Mouse (Mus musculus) ES-E14 (cell line): ENCODE measurements around the gene Kcna4.

ENCODE experiments used
- CHD2 ChIP-seq: IDR thresholded peaks from 2 replicates; pipeline ENCODE4 v1.6.1; 2014; ENCODE audit warnings: mild to moderate bottlenecking, low read depth, low read length, inconsistent platforms
- MAFK ChIP-seq: IDR thresholded peaks from 2 replicates; pipeline ENCODE4 v1.6.1; 2014; ENCODE audit warnings: mild to moderate bottlenecking, low read depth, low read length, inconsistent platforms; ENCODE audit not compliant: insufficient read depth
- ZC3H11A ChIP-seq: IDR thresholded peaks from 2 replicates; pipeline ENCODE4 v1.6.1; 2012; ENCODE audit warnings: low read depth, mild to moderate bottlenecking, inconsistent platforms, low read length, borderline replicate concordance

GRCm38 (mm10) chr2:107327276-107327675 lies 36.8 kb downstream of the Kcna4 start:
- TF ChIP-seq MAFK (no peak), ZC3H11A (no peak), CHD2 (no peak)
